Mouse (Mus musculus) heart, adult 2 months (tissue): Measurements from ENCODE around the gene P2ry14. TPM values are rescaled to one million over a fixed set of nuclear protein-coding genes. Genes with fewer than 3 reads are reported as not detected.
"Not testable (repeated sequence)": the region's sequence is repeated elsewhere in the genome, so short reads cannot be mapped to it uniquely, and the experiment has no call there.

Experiments used
- DNase-seq, 2 experiments: peaks; one replicate each; pipeline ENCODE4 v3.0.0; 2021
- H3K27ac ChIP-seq: fragments of 200-600 bp; 2 replicates; pipeline ENCODE4 v1.8.1; 2022
- H3K27me3 ChIP-seq: fragments of 200-500 bp; 2 replicates; pipeline ENCODE4 v1.6.1; 2012; ENCODE audit warnings: mild to moderate bottlenecking, low read length, inconsistent platforms, mixed read lengths; ENCODE audit not compliant: control insufficient read depth, insufficient read depth
- H3K36me3 ChIP-seq: fragments of 200-500 bp; 2 replicates; pipeline ENCODE4 v1.6.1; 2012; ENCODE audit warnings: low read length, inconsistent platforms; ENCODE audit not compliant: control insufficient read depth, insufficient read depth
- H3K4me1 ChIP-seq: fragments of 200-500 bp; 2 replicates; pipeline ENCODE4 v1.6.1; 2011; ENCODE audit warnings: low read length; ENCODE audit not compliant: control insufficient read depth, insufficient read depth
- H3K4me3 ChIP-seq: fragments of 200-600 bp; 2 replicates; pipeline ENCODE4 v1.8.1; 2022
- H3K79me2 ChIP-seq: fragments of 200-500 bp; replicated peaks from 2 replicates; pipeline ENCODE4 v1.6.1; 2012; ENCODE audit warnings: mild to moderate bottlenecking, inconsistent platforms, low read length, moderate library complexity, mixed read lengths; ENCODE audit not compliant: control insufficient read depth, insufficient read depth
- H3K9ac ChIP-seq: fragments of 200-500 bp; 2 replicates; pipeline ENCODE4 v1.6.1; 2012; ENCODE audit warnings: low read depth, mild to moderate bottlenecking, control low read depth, inconsistent platforms, low read length, mixed read lengths
- CTCF ChIP-seq: fragments of 200-600 bp; IDR thresholded peaks from 2 replicates; pipeline ENCODE4 v1.8.1; 2022; ENCODE audit warnings: antibody characterized with exemption, mild to moderate bottlenecking, moderate library complexity
- EP300 ChIP-seq: fragments of 200-500 bp; IDR thresholded peaks from 2 replicates; pipeline ENCODE4 v1.6.1; 2011; ENCODE audit warnings: low read depth, low read length, control low read depth; ENCODE audit not compliant: insufficient read depth
- POLR2A ChIP-seq: fragments of 200-500 bp; IDR thresholded peaks from 2 replicates; pipeline ENCODE4 v1.6.1; 2011; ENCODE audit warnings: mild to moderate bottlenecking, low read depth, low read length, control low read depth; ENCODE audit not compliant: insufficient read depth
- WGBS: fragments of 180-500 bp; shearing (Covaris S2); methylation state at CpG from one replicate; pipeline ENCODE4 v1.1.7; 2018; 5-methylcytosine and 5-hydroxymethylcytosine counted together
- intact Hi-C: fragments of 180-260 bp; cut with DNase I; formaldehyde crosslinking; loops from one replicate; pipeline ENCODE4 v1.15.1; 2025
- polyA plus RNA-seq: library from polyadenylated mRNA; depleted of rRNA; stranded (reverse); fragments of >200 nt; gene quantifications from 2 replicates; pipeline ENCODE4 v1.2.3, GENCODE M21; 2012
- total RNA-seq, 2 experiments: library from RNA; stranded (reverse); gene quantifications; 2 replicates each; pipeline ENCODE4 v1.2.3; 2021

P2ry14 gene
- total and polyA plus RNA-seq, 3 experiments = 3.4 to 4.4 (median 4.3) TPM

DNA sequence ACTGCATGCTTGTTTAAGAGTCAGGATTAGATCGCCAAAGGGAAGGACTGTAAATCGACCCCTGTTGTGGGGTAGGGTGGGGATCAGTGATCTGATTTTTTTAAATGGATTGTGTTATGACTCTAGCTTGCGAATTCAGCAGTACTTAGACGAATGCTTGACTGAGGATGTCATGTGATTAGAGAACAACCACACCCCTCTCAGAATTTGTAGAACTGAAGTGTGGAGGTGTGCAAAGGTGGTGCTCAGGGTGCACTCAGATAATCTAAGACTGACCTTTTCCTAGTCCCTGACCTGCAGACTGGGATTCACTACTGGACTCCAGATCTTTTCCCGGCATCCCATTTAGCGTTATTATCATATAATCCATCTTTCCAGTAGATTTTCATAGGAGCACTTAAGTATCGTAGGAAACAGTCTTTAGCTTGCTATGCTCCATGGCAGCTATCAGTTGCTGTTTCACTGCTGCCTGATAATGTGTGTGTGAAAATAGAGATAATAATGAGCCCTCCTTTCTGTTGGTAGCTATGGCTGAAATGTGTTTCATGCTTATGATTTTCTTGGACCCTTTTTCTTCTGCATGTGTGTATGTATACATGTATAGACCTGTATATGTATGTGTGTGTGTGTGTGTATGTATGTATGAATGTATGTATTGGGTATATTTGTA is 31.5 kb downstream of the P2ry14 start:
- intact Hi-C loops = loop anchor here (2.0 to 5.0 kb wide), 2 partner anchors 50 to 87 kb away; no protein-coding TSS in a partner anchor

DNA sequence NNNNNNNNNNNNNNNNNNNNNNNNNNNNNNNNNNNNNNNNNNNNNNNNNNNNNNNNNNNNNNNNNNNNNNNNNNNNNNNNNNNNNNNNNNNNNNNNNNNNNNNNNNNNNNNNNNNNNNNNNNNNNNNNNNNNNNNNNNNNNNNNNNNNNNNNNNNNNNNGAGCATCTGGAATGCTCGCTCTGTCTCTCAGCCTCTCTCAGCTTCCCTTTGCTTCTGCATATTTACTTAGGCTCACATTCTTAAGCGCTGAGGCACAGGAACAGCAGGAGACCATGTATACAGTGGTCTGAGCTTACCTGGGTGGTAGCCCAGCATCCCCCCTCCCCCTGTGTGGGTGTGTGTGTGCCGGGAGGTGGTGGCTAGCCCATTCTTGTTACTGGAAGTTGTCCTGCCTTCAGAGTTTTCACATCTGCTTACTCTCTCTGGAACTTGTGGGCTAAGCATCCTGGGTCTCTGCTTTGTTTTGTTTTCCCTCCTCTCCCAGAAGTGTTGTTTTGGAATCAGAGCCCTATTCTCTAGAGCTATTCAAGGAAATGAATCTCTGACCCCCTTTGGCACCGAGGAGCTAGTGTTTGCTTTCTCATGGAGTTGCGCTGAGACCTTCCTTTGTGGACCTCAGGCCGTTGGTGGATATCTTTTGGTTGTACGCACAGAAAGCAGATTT is 32.2 kb downstream of the P2ry14 start:
- intact Hi-C loops = loop anchor here (2.0 to 5.0 kb wide), 2 partner anchors 51 to 88 kb away; no protein-coding TSS in a partner anchor
- Histone ChIP-seq H3K36me3 (no peaks in the 10 kb centered on the region), H3K9ac (no peak overlapping the region), H3K79me2 (no peaks in the 10 kb centered on the region), H3K4me3 (no peak overlapping the region), H3K27me3 (no peaks in the 10 kb centered on the region), H3K4me1 (no peaks in the 10 kb centered on the region), H3K27ac (peak overlapping the region; percentile 49)
- WGBS = 35% methylated on average over 7 of the region's 7 CpGs
- TF ChIP-seq EP300 (no peak), CTCF (no peak), POLR2A (no peak)
- DNase-seq = peak in 1 of 2 experiments; percentile 15

More for the DNA sequence above, 31.5 kb downstream of the P2ry14 start:
- no peaks in the 10 kb centered on the region for H3K79me2 ChIP-seq
- no peaks in the 10 kb centered on the region for H3K27me3 ChIP-seq
- DNase-seq = no peak
- H3K4me1 ChIP-seq = no peaks in the 10 kb centered on the region
- H3K27ac ChIP-seq = peak overlapping the region; percentile 49
- H3K9ac ChIP-seq = no peak overlapping the region
- TF ChIP-seq EP300 (no peak), POLR2A (no peak), CTCF (no peak)
- 64% methylated on average over 7 of the region's 7 CpGs for WGBS
- H3K4me3 ChIP-seq = no peak overlapping the region
- no peaks in the 10 kb centered on the region for H3K36me3 ChIP-seq

DNA sequence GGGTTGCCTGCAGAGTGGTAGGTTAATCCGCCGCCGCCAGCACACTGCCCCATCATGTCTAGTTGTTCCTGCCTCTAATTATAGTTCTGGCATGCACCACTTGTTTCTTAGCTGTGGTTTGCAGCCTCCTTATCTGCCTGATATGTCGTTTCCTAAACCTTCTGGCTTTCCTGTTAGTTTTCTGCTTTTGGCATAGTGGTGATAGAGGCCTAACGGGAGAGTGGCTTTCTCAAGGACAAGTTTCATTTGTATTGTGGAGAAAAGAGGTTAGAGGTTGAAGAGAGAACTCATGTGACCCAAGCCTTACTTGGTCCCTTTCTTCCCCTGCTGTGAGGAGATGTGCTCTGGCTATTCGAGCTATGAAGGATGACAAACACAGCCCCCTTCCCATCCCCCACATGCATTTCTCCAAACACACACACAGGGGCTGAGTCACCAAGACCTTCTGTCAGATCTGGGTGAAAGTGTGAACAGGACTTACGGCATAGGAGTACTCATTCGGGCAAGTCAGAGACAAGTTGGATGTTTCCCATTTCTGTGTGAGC is 39.4 kb downstream of the P2ry14 start:
- H3K27ac ChIP-seq = no peak overlapping the region; the same call in 1 of the 2 replicates
- peak in 1 of 2 experiments; percentile 32 for DNase-seq

DNA sequence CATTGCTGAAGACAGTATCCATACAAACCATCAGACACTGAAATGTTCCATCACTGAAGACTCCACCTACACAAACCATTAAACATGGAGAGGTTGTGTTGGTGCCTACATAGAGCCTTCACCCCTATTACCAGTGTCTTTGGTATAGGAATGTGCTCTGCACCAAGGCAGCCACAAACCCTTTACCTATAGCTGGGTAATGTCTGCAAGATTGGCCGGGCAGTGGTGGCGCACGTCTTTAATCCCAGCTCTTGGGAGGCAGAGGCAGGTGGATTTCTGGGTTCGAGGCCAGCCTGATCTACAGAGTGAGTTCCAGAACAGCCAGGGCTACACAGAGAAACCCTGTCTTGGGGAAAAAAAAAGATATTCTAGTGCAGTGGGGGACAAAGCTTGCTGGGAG is 40.1 kb downstream of the P2ry14 start:
- not testable (repeated sequence) for H3K79me2 ChIP-seq, H3K27ac ChIP-seq, H3K27me3 ChIP-seq

More for the DNA sequence above, 39.4 kb downstream of the P2ry14 start:
- Histone ChIP-seq H3K27me3 (no peaks in the 10 kb centered on the region), H3K4me3 (no peak overlapping the region), H3K79me2 (no peaks in the 10 kb centered on the region), H3K9ac (no peak overlapping the region), H3K4me1 (peaks cover 5% of the 10 kb centered on the region; the same call in 1 of the 2 replicates), H3K36me3 (no peaks in the 10 kb centered on the region; the same call in none of the 2 replicates)
- intact Hi-C loops = no loop called here
- TF ChIP-seq POLR2A (no peak), EP300 (no peak), CTCF (no peak)
- WGBS = 11% methylated on average over 8 of the region's 8 CpGs

DNA sequence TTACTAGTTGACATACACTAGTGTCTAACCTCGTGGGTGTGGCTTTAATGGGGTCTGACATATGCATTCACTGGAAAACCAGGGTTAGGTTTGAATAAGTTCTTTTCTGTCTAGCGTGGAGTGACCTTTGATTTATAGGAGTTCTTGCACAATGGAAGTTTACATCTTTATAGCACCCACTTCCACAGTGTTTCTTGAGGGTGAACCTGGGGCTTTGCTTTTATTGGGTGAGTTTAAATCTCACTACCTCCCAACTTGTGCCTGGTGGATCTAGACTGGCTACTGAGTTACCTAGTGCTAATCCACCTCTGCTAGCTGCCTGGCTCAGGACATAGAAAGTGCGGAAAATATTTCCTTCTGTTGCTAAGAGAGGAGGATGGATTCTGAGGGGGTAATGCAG is 41.5 kb downstream of the P2ry14 start:
- 83% methylated on average over 3 of the region's 3 CpGs for WGBS
- Histone ChIP-seq H3K9ac (no peak overlapping the region), H3K79me2 (no peaks in the 10 kb centered on the region), H3K27ac (no peak overlapping the region), H3K4me3 (no peak overlapping the region), H3K27me3 (no peaks in the 10 kb centered on the region), H3K36me3 (no peaks in the 10 kb centered on the region; the same call in none of the 2 replicates), H3K4me1 (peaks cover 5% of the 10 kb centered on the region; the same call in 1 of the 2 replicates)
- DNase-seq = no peak
- intact Hi-C loops = no loop called here
- no peak for TF ChIP-seq CTCF
- no peak for TF ChIP-seq POLR2A
- no peak for TF ChIP-seq EP300

More for the DNA sequence above, 40.1 kb downstream of the P2ry14 start:
- H3K4me3 ChIP-seq, intact Hi-C loops, H3K9ac ChIP-seq, H3K36me3 ChIP-seq, DNase-seq, H3K4me1 ChIP-seq: not testable (repeated sequence)
- WGBS = 90% methylated on average over 4 of the region's 4 CpGs

DNA sequence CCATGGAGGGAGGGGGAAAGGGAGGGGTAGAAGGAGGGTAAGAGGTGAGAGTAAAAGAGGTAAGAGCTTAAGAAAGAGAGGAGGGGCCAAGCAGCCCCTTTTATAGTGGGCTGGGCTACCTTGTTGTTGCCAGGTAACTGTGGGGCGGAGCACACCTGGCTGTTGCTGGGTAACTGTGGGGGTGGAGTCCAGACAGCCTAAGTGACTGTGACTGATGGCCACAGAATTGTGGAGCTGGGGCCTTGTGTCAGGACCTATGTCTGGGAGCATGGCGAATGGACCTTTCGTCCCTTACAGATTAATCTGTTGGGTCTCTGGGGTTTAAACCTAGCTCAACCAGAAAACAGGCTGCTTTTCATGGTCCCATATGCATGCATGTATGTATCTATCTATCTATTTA is 43.6 kb downstream of the P2ry14 start:
- H3K4me3 ChIP-seq, intact Hi-C loops, H3K79me2 ChIP-seq, H3K27ac ChIP-seq, H3K4me1 ChIP-seq, H3K27me3 ChIP-seq, H3K9ac ChIP-seq, H3K36me3 ChIP-seq, DNase-seq: not testable (repeated sequence)
- 94% methylated on average over 3 of the region's 3 CpGs for WGBS
